Mouse (Mus musculus): ENCODE data around the gene Nap1l4. TPM values are rescaled to one million over a fixed set of nuclear protein-coding genes. Genes with fewer than 3 reads are reported as not detected.

Nap1l4 gene
- polyA plus RNA-seq, 1 experiment from 2014 or later: 151 TPM

DNA sequence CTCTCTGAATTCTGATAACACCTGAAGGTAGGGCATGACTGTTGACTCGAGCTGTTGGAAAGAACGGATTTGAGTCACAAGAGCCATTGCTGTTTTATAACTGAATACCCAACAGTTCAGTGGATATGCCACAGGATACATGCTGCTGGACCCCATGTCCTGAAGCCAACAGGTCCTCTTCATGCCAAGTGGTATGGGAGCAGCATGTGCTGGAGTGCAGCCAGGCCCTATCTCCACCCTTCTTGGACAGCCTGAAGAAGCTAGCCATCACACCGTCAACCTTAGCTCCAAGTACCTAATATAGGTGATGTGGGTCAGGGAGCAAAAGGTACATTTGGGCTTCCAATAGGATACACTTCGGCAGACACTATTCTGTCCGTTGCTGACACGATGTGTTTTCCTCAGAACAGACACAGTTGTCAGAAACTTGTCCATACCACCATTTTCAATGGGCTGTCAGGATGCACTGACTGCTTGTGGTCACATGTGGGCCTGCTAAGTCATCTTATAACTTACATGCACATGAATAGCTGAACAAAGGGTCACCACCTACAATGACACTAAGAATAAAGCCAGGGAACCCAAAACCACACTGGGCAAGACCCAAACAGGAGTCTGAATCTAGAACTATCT lies 16.2 kb upstream of the Nap1l4 start:
- H3K9me3 ChIP-seq (ENCODE audit: control insufficient read depth, low read length): no peaks in the 10 kb centered on the region
- no peak overlapping the region for H3K4me3 ChIP-seq (replicated peaks; ENCODE audit: low read length)
- ATAC-seq (ENCODE audit: low FRiP score) (no peak), DNase-seq (ENCODE audit: low spot score) (no peak)
- H3K4me1 ChIP-seq (replicated peaks; ENCODE audit: control insufficient read depth, insufficient read depth, low read length): no peaks in the 10 kb centered on the region
- H3K9ac ChIP-seq: no peak overlapping the region
- peaks cover 99% of the 10 kb centered on the region for H3K36me3 ChIP-seq (replicated peaks; ENCODE audit: control insufficient read depth, insufficient read depth)
- WGBS: 94% methylated on average over 6 of the region's 6 CpGs
- H3K4me2 ChIP-seq (replicated peaks): no peak overlapping the region
- H3K27me3 ChIP-seq (ENCODE audit: control insufficient read depth, insufficient read depth, low read length): no peaks in the 10 kb centered on the region
- no peak overlapping the region for H3K27ac ChIP-seq

- Histone ChIP-seq H3K36me3 (replicated peaks; ENCODE audit: control insufficient read depth, insufficient read depth) (peaks cover 99% of the 10 kb centered on the region), H3K4me2 (replicated peaks) (no peak overlapping the region), H3K27ac (no peak overlapping the region), H3K4me1 (replicated peaks; ENCODE audit: control insufficient read depth, insufficient read depth, low read length) (no peaks in the 10 kb centered on the region), H3K27me3 (ENCODE audit: control insufficient read depth, insufficient read depth, low read length) (no peaks in the 10 kb centered on the region), H3K9ac (no peak overlapping the region), H3K4me3 (replicated peaks; ENCODE audit: low read length) (no peak overlapping the region), H3K9me3 (ENCODE audit: control insufficient read depth, low read length) (no peaks in the 10 kb centered on the region)
- WGBS: 94% methylated on average over 5 of the region's 5 CpGs
- no peak for ATAC-seq (ENCODE audit: low FRiP score)
- no peak for DNase-seq (ENCODE audit: low spot score)
These were observed 14.9 kb upstream of the Nap1l4 start for GRCm38 (mm10) chr7:143563787-143564186.

DNA sequence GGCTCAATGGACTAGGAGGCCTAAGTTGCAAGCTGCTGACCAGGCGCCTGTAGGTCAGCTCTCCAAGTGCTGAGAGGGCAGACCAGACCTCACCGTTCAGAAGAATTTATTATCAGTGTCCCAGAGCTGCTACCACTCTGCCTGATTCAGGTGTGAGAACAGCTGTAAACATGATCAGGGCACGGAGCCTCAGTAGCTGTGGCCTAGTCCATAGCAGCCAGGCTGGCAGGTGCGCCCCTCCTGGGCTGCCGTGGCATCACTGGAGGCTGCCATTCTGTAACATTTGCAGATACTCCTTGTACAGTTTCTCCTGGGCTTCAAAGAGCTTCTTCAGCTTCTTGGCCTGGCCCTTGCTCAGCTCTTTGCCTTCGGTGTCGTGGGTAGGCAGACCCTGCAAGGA lies 8.7 kb upstream of the Nap1l4 start:
- H3K4me1 ChIP-seq (replicated peaks; ENCODE audit: control insufficient read depth, insufficient read depth, low read length): no peaks in the 10 kb centered on the region
- WGBS: 84% methylated on average over 7 of the region's 7 CpGs
- ATAC-seq (ENCODE audit: low FRiP score) (peak; percentile 31; the same call in 1 of the 2 replicates), DNase-seq (ENCODE audit: low spot score) (no peak)
- peaks cover 84% of the 10 kb centered on the region for H3K36me3 ChIP-seq (replicated peaks; ENCODE audit: control insufficient read depth, insufficient read depth)
- H3K9me3 ChIP-seq (ENCODE audit: control insufficient read depth, low read length): no peaks in the 10 kb centered on the region
- H3K27ac ChIP-seq: peak overlapping the region; percentile 52
- no peak overlapping the region for H3K4me2 ChIP-seq (replicated peaks)
- H3K27me3 ChIP-seq (ENCODE audit: control insufficient read depth, insufficient read depth, low read length): no peaks in the 10 kb centered on the region
- H3K4me3 ChIP-seq (replicated peaks; ENCODE audit: low read length): no peak overlapping the region
- H3K9ac ChIP-seq: no peak overlapping the region

DNA sequence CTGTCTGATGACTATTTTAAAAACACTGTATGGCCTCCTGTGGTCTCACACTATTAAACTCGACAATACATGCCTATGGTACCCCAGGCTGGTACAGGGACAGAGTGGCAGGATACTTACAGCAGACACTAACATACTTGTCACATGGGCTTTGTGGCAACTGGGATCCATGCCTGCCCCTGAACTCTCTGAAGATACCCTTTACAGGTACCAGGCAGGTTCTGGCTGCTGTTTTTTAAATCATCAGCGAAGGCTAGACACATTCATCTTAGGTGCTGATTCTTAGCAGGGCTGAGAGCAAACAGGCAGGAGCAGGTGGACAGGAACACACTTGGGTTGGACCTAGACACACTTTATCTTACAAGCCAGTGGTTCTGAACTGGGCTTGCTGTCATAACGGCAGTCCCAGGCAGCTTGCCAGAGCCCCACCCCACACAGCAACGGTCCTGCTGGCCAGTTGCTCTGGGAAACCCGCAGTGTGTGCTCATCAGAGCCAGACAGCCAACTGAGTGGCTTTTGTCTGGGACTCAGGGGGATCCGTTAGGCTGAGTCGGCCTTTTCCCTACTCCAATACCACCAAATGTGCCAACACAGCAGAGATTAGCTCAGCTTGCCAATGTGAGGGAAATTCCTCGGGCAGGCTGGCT lies 8.2 kb upstream of the Nap1l4 start:
- peaks cover 79% of the 10 kb centered on the region for H3K36me3 ChIP-seq (replicated peaks; ENCODE audit: control insufficient read depth, insufficient read depth)
- no peaks in the 10 kb centered on the region for H3K9me3 ChIP-seq (ENCODE audit: control insufficient read depth, low read length)
- WGBS: 59% methylated on average over 8 of the region's 8 CpGs
- H3K9ac ChIP-seq: no peak overlapping the region
- no peak overlapping the region; the same call in 1 of the 2 replicates for H3K27ac ChIP-seq
- peak; percentile 87; the same call in 1 of the 2 replicates for ATAC-seq (ENCODE audit: low FRiP score)
- no peak overlapping the region for H3K4me3 ChIP-seq (replicated peaks; ENCODE audit: low read length)
- H3K4me2 ChIP-seq (replicated peaks): no peak overlapping the region
- DNase-seq (ENCODE audit: low spot score): peak; percentile 53
- no peaks in the 10 kb centered on the region for H3K4me1 ChIP-seq (replicated peaks; ENCODE audit: control insufficient read depth, insufficient read depth, low read length)
- H3K27me3 ChIP-seq (ENCODE audit: control insufficient read depth, insufficient read depth, low read length): no peaks in the 10 kb centered on the region

GRCm38 (mm10) chr7:143549588-143550220 lies 798 bp upstream of the Nap1l4 start:
- Histone ChIP-seq H3K9me3 (ENCODE audit: control insufficient read depth, low read length) (no peaks in the 10 kb centered on the region), H3K9ac (peak overlapping the region; percentile 68), H3K27ac (peak overlapping the region; percentile 85), H3K4me2 (replicated peaks) (peak overlapping the region; percentile 78), H3K36me3 (replicated peaks; ENCODE audit: control insufficient read depth, insufficient read depth) (peaks cover 7% of the 10 kb centered on the region), H3K4me1 (replicated peaks; ENCODE audit: control insufficient read depth, insufficient read depth, low read length) (peaks cover 23% of the 10 kb centered on the region), H3K4me3 (replicated peaks; ENCODE audit: low read length) (peak overlapping the region; percentile 90), H3K27me3 (ENCODE audit: control insufficient read depth, insufficient read depth, low read length) (no peaks in the 10 kb centered on the region)
- no peak for ATAC-seq (ENCODE audit: low FRiP score)
- 42% methylated on average over 2 of the region's 2 CpGs for WGBS
- no peak for DNase-seq (ENCODE audit: low spot score)

- ATAC-seq (ENCODE audit: low FRiP score) (peak; percentile 72), DNase-seq (ENCODE audit: low spot score) (peak; percentile 50)
- H3K9me3 ChIP-seq (ENCODE audit: control insufficient read depth, low read length): no peaks in the 10 kb centered on the region
- H3K4me1 ChIP-seq (replicated peaks; ENCODE audit: control insufficient read depth, insufficient read depth, low read length): peaks cover 24% of the 10 kb centered on the region
- H3K9ac ChIP-seq: peak overlapping the region; percentile 90
- H3K27ac ChIP-seq: peak overlapping the region; percentile 87
- under 1% methylated on average over 60 of the region's 63 CpGs for WGBS
- no peaks in the 10 kb centered on the region for H3K27me3 ChIP-seq (ENCODE audit: control insufficient read depth, insufficient read depth, low read length)
- H3K36me3 ChIP-seq (replicated peaks; ENCODE audit: control insufficient read depth, insufficient read depth): no peaks in the 10 kb centered on the region; the same call in 1 of the 2 replicates
- peak overlapping the region; percentile 83 for H3K4me2 ChIP-seq (replicated peaks)
- H3K4me3 ChIP-seq (replicated peaks; ENCODE audit: low read length): peak overlapping the region; percentile 90
These were observed 510 bp downstream of the Nap1l4 start for GRCm38 (mm10) chr7:143548231-143548961.

GRCm38 (mm10) chr7:143546554-143546953 lies 2.4 kb downstream of the Nap1l4 start:
- H3K9ac ChIP-seq: no peak overlapping the region
- DNase-seq (ENCODE audit: low spot score) (no peak), ATAC-seq (ENCODE audit: low FRiP score) (no peak)
- H3K27ac ChIP-seq: no peak overlapping the region
- H3K4me3 ChIP-seq (replicated peaks; ENCODE audit: low read length): no peak overlapping the region
- peaks cover 33% of the 10 kb centered on the region for H3K4me1 ChIP-seq (replicated peaks; ENCODE audit: control insufficient read depth, insufficient read depth, low read length)
- peak overlapping the region; percentile 83; the same call in 1 of the 2 replicates for H3K4me2 ChIP-seq (replicated peaks)
- H3K36me3 ChIP-seq (replicated peaks; ENCODE audit: control insufficient read depth, insufficient read depth): no peaks in the 10 kb centered on the region; the same call in 1 of the 2 replicates
- no peaks in the 10 kb centered on the region for H3K27me3 ChIP-seq (ENCODE audit: control insufficient read depth, insufficient read depth, low read length)
- H3K9me3 ChIP-seq (ENCODE audit: control insufficient read depth, low read length): no peaks in the 10 kb centered on the region
- WGBS: 75% methylated on average over 2 of the region's 2 CpGs

GRCm38 (mm10) chr7:143544368-143544767 lies 4.5 kb downstream of the Nap1l4 start:
- DNase-seq (ENCODE audit: low spot score): peak; percentile 54
- H3K4me1 ChIP-seq (replicated peaks; ENCODE audit: control insufficient read depth, insufficient read depth, low read length): peaks cover 33% of the 10 kb centered on the region

GRCm38 (mm10) chr7:143538671-143539070 lies 10.2 kb downstream of the Nap1l4 start:
- H3K27ac ChIP-seq: no peak overlapping the region
- H3K4me2 ChIP-seq (replicated peaks): no peak overlapping the region
- WGBS: 88% methylated on average over 1 of the region's 1 CpGs
- peaks cover 57% of the 10 kb centered on the region for H3K36me3 ChIP-seq (replicated peaks; ENCODE audit: control insufficient read depth, insufficient read depth)
- no peaks in the 10 kb centered on the region for H3K27me3 ChIP-seq (ENCODE audit: control insufficient read depth, insufficient read depth, low read length)
- ATAC-seq (ENCODE audit: low FRiP score): no peak
- H3K4me3 ChIP-seq (replicated peaks; ENCODE audit: low read length): no peak overlapping the region
- H3K4me1 ChIP-seq (replicated peaks; ENCODE audit: control insufficient read depth, insufficient read depth, low read length): peaks cover 9% of the 10 kb centered on the region; the same call in 1 of the 2 replicates
- no peak for DNase-seq (ENCODE audit: low spot score)
- H3K9ac ChIP-seq: no peak overlapping the region
- no peaks in the 10 kb centered on the region for H3K9me3 ChIP-seq (ENCODE audit: control insufficient read depth, low read length)

More at GRCm38 (mm10) chr7:143544368-143544767, 4.5 kb downstream of the Nap1l4 start:
- H3K4me3 ChIP-seq (replicated peaks; ENCODE audit: low read length): no peak overlapping the region
- no peak for ATAC-seq (ENCODE audit: low FRiP score)
- H3K27ac ChIP-seq: no peak overlapping the region
- WGBS: 97% methylated on average over 2 of the region's 2 CpGs
- H3K4me2 ChIP-seq (replicated peaks): no peak overlapping the region
- H3K36me3 ChIP-seq (replicated peaks; ENCODE audit: control insufficient read depth, insufficient read depth): peaks cover 7% of the 10 kb centered on the region; the same call in 1 of the 2 replicates
- no peaks in the 10 kb centered on the region for H3K27me3 ChIP-seq (ENCODE audit: control insufficient read depth, insufficient read depth, low read length)
- no peak overlapping the region for H3K9ac ChIP-seq
- H3K9me3 ChIP-seq (ENCODE audit: control insufficient read depth, low read length): no peaks in the 10 kb centered on the region

All from hindbrain, embryonic 14.5 days (tissue).